Mouse (Mus musculus) stomach, postnatal 0 days (tissue): ENCODE results near the gene Acsm2.

Experiments
- CTCF ChIP-seq: IDR thresholded peaks from 2 replicates; pipeline ENCODE4 v1.5.1; 2016; ENCODE audit warnings: antibody characterized with exemption, low read depth, mild to moderate bottlenecking, moderate library complexity
- EP300 ChIP-seq: optimal IDR thresholded peaks from 2 replicates; pipeline ENCODE3; 2016; ENCODE audit warnings: antibody characterized with exemption

GRCm38 (mm10) chr7:119527135-119527534, 27.0 kb upstream of the Acsm2 start:
- TF ChIP-seq CTCF (no peak), EP300 (no peak)
